Mouse (Mus musculus) limb, embryonic 12.5 days (tissue): ENCODE measurements around the gene Zmym4. TPM values are rescaled to one million over a fixed set of nuclear protein-coding genes. Genes with fewer than 3 reads are reported as not detected.
"Not testable (repeated sequence)": the region's sequence is repeated elsewhere in the genome, so short reads cannot be mapped to it uniquely, and the experiment has no call there.

Experiments
- ATAC-seq: fragments of 200-750 bp; cut with Nextera tagmentation; 2 replicates; pipeline ENCODE4 v1.8.0; 2017; ENCODE audit warnings: low read depth, moderate TSS enrichment; ENCODE audit not compliant: insufficient number of reproducible peaks, insufficient read depth, low FRiP score, low TSS enrichment
- H3K27ac ChIP-seq: fragments of 300-500 bp; sonication (generic); 2 replicates; pipeline ENCODE4 v1.5.1; 2016; ENCODE audit warnings: mild to moderate bottlenecking, moderate library complexity
- H3K27me3 ChIP-seq: fragments of 300-500 bp; sonication (generic); 2 replicates; pipeline ENCODE4 v1.6.1; 2016; ENCODE audit warnings: mild to moderate bottlenecking, moderate library complexity
- H3K36me3 ChIP-seq: fragments of 300-500 bp; sonication (generic); 2 replicates; pipeline ENCODE4 v1.6.1; 2016; ENCODE audit warnings: mild to moderate bottlenecking, moderate library complexity
- H3K4me1 ChIP-seq: fragments of 300-500 bp; sonication (generic); replicated peaks from 2 replicates; pipeline ENCODE4 v1.6.1; 2016
- H3K4me2 ChIP-seq: fragments of 300-500 bp; sonication (generic); 2 replicates; pipeline ENCODE4 v1.6.1; 2016; ENCODE audit warnings: mild to moderate bottlenecking, moderate library complexity
- H3K4me3 ChIP-seq: fragments of 300-500 bp; sonication (generic); replicated peaks from 2 replicates; pipeline ENCODE4 v1.5.1; 2016; ENCODE audit warnings: mild to moderate bottlenecking
- H3K9ac ChIP-seq: fragments of 300-500 bp; sonication (generic); replicated peaks from 2 replicates; pipeline ENCODE4 v1.6.1; 2016; ENCODE audit warnings: mild to moderate bottlenecking, moderate library complexity
- H3K9me3 ChIP-seq: fragments of 300-500 bp; sonication (generic); 2 replicates; pipeline ENCODE4 v1.6.1; 2016; ENCODE audit warnings: mild to moderate bottlenecking, moderate library complexity
- WGBS: fragments of 180-500 bp; shearing (Covaris S2); methylation state at CpG from one replicate; pipeline ENCODE4 v1.1.7; 2016; 5-methylcytosine and 5-hydroxymethylcytosine counted together
- polyA plus RNA-seq: library from polyadenylated mRNA; unstranded; fragments of >200 nt; fragmentation: Nextera tagmentation; extraction: Ambion mirVana; gene quantifications from 2 replicates; pipeline ENCODE4 v1.2.1, GENCODE M21; 2016

Gene Zmym4
- polyA plus RNA-seq, 1 experiment from 2014 or later, result 39.3 TPM

DNA sequence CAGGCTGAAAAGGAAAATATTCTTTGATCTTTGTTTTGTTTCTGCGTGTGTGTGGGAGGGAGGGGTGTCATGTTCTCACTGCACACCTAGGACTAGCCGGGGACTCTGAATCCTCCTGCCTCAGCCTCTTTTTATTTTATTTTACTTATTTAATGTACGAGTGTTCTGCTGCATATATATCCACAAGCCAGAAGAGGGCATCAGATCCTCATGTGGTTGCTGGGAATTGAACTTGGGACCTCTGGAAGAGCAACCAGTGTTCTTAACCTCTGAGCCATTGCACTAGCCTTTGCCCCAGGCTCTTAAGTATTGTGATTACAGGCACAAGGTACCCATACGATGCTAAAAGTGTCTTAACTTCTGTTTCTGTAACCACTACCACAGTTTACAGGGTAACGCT is 18.8 kb upstream of the Zmym4 start:
- no peak for ATAC-seq
- Histone ChIP-seq H3K9ac (no peak overlapping the region), H3K4me2 (no peak overlapping the region), H3K36me3 (no peaks in the 10 kb centered on the region), H3K4me1 (no peaks in the 10 kb centered on the region), H3K9me3 (no peaks in the 10 kb centered on the region), H3K27me3 (no peaks in the 10 kb centered on the region), H3K27ac (no peak overlapping the region), H3K4me3 (no peak overlapping the region)
- 81% methylated on average over 5 of the region's 5 CpGs for WGBS

DNA sequence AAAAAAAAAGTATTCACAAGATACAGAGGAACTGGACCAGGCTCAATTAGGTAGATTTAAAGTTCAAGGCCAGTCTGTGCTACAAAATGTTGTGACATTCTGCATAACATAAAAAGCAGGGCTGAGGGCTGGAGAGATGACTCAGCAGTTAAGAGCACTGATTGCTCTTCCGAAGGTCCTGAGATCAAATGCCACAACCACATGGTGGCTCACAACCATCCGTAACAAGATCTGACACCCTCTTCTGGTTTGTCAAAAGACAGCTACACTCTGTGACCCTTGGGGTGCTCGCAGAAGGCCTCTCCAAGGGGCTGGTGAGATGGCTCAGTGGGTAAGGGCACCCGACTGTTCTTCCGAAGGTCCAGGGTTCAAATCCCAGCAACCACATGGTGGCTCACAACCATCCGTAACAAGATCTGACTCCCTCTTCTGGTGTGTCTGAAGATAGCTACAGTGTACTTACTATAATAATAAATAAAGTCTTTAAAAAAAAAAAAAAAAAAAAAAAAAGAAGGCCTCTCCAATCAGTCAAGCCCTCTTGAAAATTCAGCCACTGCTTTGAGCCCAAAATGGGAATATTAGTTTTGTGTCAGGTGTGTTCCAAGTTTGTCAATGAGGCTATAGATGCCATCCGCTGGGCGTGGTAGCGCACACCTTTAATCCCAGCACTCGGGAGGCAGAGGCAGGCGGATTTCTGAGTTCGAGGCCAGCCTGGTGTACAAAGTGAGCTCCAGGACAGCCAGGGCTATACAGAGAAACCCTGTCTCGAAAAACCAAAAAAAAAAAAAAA is 16.0 kb upstream of the Zmym4 start:
- H3K4me2 ChIP-seq, H3K9me3 ChIP-seq, H3K27me3 ChIP-seq, H3K27ac ChIP-seq, H3K4me3 ChIP-seq, ATAC-seq, H3K9ac ChIP-seq, H3K36me3 ChIP-seq, H3K4me1 ChIP-seq: not testable (repeated sequence)
- 79% methylated on average over 12 of the region's 13 CpGs for WGBS

DNA sequence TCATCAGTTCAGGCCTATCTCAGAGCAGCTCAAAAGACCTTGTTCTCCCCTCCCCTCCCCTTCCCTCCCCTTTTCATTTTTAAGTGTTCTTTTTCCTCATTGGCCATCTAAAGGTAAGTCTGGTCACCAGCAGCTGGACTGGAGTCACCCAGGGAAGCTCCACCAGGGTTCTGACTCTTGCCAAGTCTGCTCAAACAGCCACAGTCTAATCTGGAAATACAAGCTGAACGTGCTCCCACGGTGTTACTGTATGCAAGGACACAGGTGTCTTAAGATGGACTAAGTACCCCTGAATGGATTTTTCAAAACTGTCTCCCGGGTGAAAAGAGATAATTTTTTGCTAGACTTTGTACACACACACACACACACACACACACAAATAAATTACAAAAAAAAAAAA is 15.4 kb upstream of the Zmym4 start:
- WGBS, result 71% methylated on average over 3 of the region's 3 CpGs

DNA sequence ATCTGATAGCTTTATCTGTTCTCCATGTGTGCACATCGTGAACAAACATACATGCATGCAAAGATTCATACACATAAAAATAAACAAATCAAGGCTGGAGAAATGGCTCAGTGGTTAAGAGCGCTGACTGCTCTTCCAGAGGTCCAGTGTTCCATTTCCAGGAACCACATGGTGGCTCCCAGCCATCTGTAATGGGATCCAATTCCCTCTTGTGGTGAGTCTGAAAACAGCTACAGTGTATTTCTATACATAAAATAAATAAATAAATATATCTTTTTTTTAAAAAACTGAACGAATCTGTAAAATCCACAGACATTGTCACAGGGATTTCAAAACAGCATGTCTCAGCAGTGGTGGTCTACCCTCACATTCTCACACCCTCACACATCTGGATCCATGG is 10.8 kb upstream of the Zmym4 start:
- Histone ChIP-seq H3K4me2 (no peak overlapping the region), H3K4me3 (no peak overlapping the region), H3K27me3 (no peaks in the 10 kb centered on the region), H3K4me1 (no peaks in the 10 kb centered on the region), H3K9me3 (no peaks in the 10 kb centered on the region), H3K9ac (no peak overlapping the region), H3K36me3 (no peaks in the 10 kb centered on the region), H3K27ac (no peak overlapping the region)
- WGBS, result 91% methylated on average over 3 of the region's 3 CpGs
- ATAC-seq, result no peak

More for the DNA sequence above, 15.4 kb upstream of the Zmym4 start:
- H3K4me3 ChIP-seq, result no peak overlapping the region
- no peaks in the 10 kb centered on the region for H3K9me3 ChIP-seq
- H3K36me3 ChIP-seq, result no peaks in the 10 kb centered on the region
- no peaks in the 10 kb centered on the region for H3K4me1 ChIP-seq
- no peaks in the 10 kb centered on the region for H3K27me3 ChIP-seq
- no peak overlapping the region for H3K27ac ChIP-seq
- H3K4me2 ChIP-seq, result no peak overlapping the region
- H3K9ac ChIP-seq, result no peak overlapping the region
- ATAC-seq, result no peak

DNA sequence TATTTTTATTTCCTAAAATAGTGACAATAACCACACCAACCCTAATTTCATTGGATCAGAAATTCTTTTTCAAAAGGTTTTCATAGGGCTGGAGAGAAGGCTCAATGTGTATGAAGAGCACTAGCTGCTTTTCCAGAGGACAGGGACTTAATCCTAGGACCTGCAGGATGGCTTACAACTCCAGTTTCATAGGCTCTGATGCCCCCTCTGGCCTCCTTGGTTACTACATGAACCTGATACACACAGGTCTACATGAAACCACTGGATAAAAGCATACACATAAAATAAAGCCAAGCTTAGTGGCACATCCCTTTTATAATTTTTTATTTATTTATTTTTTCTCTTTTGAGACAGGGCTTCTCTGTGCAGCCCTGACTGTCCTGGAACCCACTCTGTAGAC is 9.5 kb upstream of the Zmym4 start:
- ATAC-seq, result no peak

DNA sequence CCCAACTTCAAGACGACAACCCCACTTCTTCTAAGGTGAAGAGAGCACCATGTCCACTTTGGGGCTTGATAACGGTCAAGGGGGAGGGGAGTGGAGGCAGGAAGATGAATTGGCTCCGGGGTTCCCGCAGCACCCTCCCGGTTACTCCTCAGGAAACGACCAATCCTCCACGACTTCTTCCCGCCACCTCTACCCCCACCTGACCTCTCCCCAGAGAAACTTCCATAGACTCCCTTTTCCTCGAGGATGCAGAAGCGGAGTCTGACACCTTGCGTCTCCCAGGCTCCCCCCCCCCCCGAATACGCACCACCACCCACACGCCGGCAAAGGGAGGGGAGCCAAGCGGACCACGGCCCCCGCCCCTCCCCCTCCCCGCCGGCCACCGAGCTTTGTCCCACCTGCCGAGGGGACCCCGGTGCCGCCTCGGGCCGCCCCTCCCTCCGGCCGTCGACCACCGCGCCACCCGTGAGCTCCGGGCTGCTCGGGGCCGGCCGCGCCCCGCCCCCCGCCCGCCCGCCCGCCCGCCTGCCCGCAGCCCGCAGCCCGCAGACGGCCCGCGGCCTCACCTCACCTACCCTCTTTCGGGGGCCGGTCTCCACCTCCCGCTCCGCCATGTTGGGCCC is 583 bp downstream of the Zmym4 start:
- peak; percentile 13; the same call in 1 of the 2 replicates for ATAC-seq
- peak overlapping the region; percentile 61 for H3K4me2 ChIP-seq
- H3K9ac ChIP-seq, result peak overlapping the region; percentile 99
- no peaks in the 10 kb centered on the region for H3K9me3 ChIP-seq
- H3K27ac ChIP-seq, result peak overlapping the region; percentile 99
- H3K4me3 ChIP-seq, result peak overlapping the region; percentile 95
- H3K27me3 ChIP-seq, result no peaks in the 10 kb centered on the region
- H3K36me3 ChIP-seq, result peaks cover 7% of the 10 kb centered on the region; the same call in 1 of the 2 replicates
- H3K4me1 ChIP-seq, result peaks cover 5% of the 10 kb centered on the region
- WGBS, result under 1% methylated on average over 16 of the region's 53 CpGs

More for the DNA sequence above, 9.5 kb upstream of the Zmym4 start:
- Histone ChIP-seq H3K9me3 (no peaks in the 10 kb centered on the region), H3K4me1 (no peaks in the 10 kb centered on the region), H3K36me3 (no peaks in the 10 kb centered on the region), H3K9ac (no peak overlapping the region), H3K27me3 (no peaks in the 10 kb centered on the region), H3K27ac (no peak overlapping the region), H3K4me2 (no peak overlapping the region), H3K4me3 (no peak overlapping the region)

DNA sequence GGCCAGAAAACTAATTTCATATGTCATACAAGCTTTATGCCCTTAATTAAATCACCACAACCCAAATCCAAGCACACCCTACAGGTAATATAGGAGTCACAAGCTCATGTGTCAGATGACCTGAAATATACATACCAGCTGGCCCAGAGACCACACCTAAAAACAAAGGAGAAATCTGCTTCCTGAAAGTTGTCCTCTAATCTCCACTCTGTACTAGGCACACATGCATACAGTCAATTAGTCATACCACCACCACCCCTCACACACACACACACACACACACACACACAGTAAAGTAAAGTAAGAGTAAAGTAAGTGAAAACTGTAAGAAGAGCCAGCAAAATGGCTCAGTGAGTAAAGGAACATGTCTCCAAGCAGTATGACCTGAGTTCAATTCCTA is 9.3 kb downstream of the Zmym4 start:
- ATAC-seq, result no peak
- Histone ChIP-seq H3K36me3 (peaks cover 25% of the 10 kb centered on the region; the same call in 1 of the 2 replicates), H3K27ac (no peak overlapping the region), H3K4me2 (no peak overlapping the region), H3K4me1 (peaks cover 3% of the 10 kb centered on the region; the same call in 1 of the 2 replicates), H3K9ac (no peak overlapping the region), H3K9me3 (no peaks in the 10 kb centered on the region), H3K27me3 (no peaks in the 10 kb centered on the region), H3K4me3 (no peak overlapping the region)

DNA sequence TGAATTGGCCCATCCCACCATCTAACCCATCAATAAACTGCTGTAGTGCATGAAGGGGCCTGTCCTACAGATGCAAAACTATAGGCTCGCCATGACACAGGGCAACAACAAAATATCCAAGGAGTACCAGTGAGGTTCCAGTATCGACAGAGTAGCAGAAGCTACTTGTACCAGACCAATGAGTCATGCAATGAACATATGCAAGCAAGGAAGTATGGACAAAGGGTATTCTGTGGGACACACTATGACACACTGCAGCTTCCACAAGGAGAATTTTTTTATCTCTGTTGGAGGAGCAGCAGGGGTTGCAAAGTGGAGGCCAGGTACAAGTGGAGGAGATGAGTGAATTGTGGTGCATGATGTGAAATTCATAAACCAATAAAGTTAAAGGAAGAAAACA is 9.7 kb downstream of the Zmym4 start:
- Histone ChIP-seq H3K9me3 (no peaks in the 10 kb centered on the region), H3K27ac (no peak overlapping the region), H3K36me3 (peaks cover 22% of the 10 kb centered on the region; the same call in 1 of the 2 replicates), H3K4me3 (no peak overlapping the region), H3K4me2 (no peak overlapping the region), H3K4me1 (peaks cover 3% of the 10 kb centered on the region; the same call in 1 of the 2 replicates), H3K9ac (no peak overlapping the region), H3K27me3 (no peaks in the 10 kb centered on the region)
- 87% methylated on average over 2 of the region's 2 CpGs for WGBS
- ATAC-seq, result no peak

DNA sequence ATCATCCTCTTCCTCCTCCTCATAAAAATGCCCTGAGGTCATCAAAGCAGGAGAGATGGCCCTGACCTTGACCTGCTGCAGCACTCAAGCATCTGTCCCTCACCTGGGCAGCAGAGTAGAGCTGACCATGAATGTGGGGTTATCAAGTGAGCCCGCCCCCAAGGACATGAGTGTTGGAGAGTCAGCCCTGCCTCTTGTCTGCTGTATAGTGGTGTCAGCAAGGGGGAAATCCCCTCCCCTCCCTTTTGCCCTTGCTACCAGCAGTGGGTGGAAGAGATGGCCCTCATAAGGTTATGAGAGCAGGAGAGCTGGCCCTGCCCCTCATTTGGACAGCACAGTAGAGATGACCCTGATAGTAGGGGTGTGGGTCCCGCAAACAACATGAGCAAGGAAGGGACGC is 10.5 kb downstream of the Zmym4 start:
- WGBS, result 90% methylated on average over 3 of the region's 3 CpGs
- H3K4me3 ChIP-seq, result no peak overlapping the region
- no peak overlapping the region for H3K27ac ChIP-seq
- H3K9ac ChIP-seq, result no peak overlapping the region
- peaks cover 3% of the 10 kb centered on the region; the same call in 1 of the 2 replicates for H3K4me1 ChIP-seq
- no peak overlapping the region for H3K4me2 ChIP-seq
- peaks cover 24% of the 10 kb centered on the region; the same call in 1 of the 2 replicates for H3K36me3 ChIP-seq
- ATAC-seq, result no peak
- H3K9me3 ChIP-seq, result no peaks in the 10 kb centered on the region
- no peaks in the 10 kb centered on the region for H3K27me3 ChIP-seq

DNA sequence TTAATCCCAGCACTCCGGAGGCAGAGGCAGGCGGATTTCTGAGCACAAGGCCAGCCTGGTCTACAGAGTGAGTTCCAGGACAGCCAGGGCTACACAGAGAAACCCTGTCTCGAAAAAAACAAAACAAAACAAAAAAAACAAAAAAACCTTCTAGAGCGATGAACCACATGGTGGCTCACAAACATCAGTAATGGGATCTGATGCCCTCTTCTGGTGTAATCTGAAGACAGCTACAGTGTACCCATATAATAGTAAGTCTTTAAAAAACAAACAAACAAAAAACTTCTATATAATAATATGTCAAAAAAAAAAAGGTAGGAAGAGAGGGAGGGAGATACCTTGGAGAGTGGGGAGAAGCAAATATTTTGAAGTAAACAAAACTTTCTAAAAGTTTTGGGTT is 17.1 kb downstream of the Zmym4 start:
- ATAC-seq, H3K4me1 ChIP-seq, H3K9ac ChIP-seq, H3K4me3 ChIP-seq, H3K9me3 ChIP-seq, H3K27me3 ChIP-seq, H3K4me2 ChIP-seq, H3K27ac ChIP-seq: not testable (repeated sequence)
- 88% methylated on average over 4 of the region's 4 CpGs for WGBS
- H3K36me3 ChIP-seq, result peaks cover 24% of the 10 kb centered on the region

DNA sequence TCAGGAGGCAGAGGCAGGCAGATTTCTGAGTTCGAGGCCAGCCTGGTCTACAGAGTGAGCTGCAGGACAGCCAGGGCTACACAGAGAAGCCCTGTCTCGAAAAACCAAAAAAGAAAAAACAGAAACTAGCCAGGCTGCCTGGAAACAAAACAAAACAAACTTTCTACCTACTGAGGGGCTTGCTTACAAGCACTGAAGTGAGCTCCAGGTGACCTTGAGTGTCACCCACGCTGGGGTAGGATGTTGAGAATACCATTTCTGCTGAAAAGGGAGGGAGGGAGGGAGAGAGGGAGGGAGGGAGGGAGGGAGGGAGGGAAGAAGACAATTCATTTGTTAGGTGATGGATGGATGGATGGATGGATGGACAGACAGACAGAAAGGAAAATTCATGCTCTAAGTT is 24.5 kb downstream of the Zmym4 start:
- no peak for ATAC-seq
- H3K27me3 ChIP-seq, result no peaks in the 10 kb centered on the region
- H3K36me3 ChIP-seq, result peaks cover 40% of the 10 kb centered on the region
- H3K9ac ChIP-seq, result no peak overlapping the region
- no peak overlapping the region for H3K4me3 ChIP-seq
- H3K4me2 ChIP-seq, result no peak overlapping the region
- H3K4me1 ChIP-seq, result no peaks in the 10 kb centered on the region
- H3K9me3 ChIP-seq, result no peaks in the 10 kb centered on the region
- H3K27ac ChIP-seq, result no peak overlapping the region
- WGBS, result 97% methylated on average over 3 of the region's 3 CpGs
